Mouse (Mus musculus) gastrocnemius, postnatal 36 days (tissue): ENCODE data around the gene Fancg. TPM values are rescaled to one million over a fixed set of nuclear protein-coding genes. Genes with fewer than 3 reads are reported as not detected.

ENCODE experiments used
- DNase-seq, 2 experiments: peaks; one replicate each; pipeline ENCODE4 v3.0.0; 2022
- intact Hi-C: fragments of 180-260 bp; cut with DNase I; formaldehyde crosslinking; loops from one replicate; pipeline ENCODE4 v1.15.1; 2025
- long read RNA-seq, 2 experiments: library from polyadenylated mRNA; stranded (forward); transcript quantifications; one replicate each; pipeline ENCODE4 v2.0.0; 2021
- total RNA-seq, 2 experiments: library from RNA; stranded (reverse); gene quantifications; 2 replicates each; pipeline ENCODE4 v1.2.3; 2021

Fancg gene
- 1 to 10 TPM in 1 of 2 experiments, under 1 TPM in 1; 0.84 to 1.1 TPM for total RNA-seq
- long read RNA-seq, experiment 1, partial matches to known transcripts = 0 of 1 reads
- long read RNA-seq, experiment 1, other reads (novel, unspliced or antisense) = 0 of 1 reads
- long read RNA-seq, experiment 2 = 0 reads

GRCm38 (mm10) chr4:43010161-43011038 lies at the start of gene Fancg:
Gene Fancg (minus strand): TSS chr4:43010506.
- intact Hi-C loops = no loop called here
- DNase-seq = peak; percentile 72 to 80

GRCm38 (mm10) chr4:43059697-43060096 lies 49.4 kb upstream of the Fancg start:
- no peak for DNase-seq
- intact Hi-C loops = no loop called here

- intact Hi-C loops = no loop called here
- DNase-seq = peak; percentile 70 to 81
Measured at GRCm38 (mm10) chr4:43058753-43059654, 48.7 kb upstream of the Fancg start, which contains the start of gene Unc13b. Gene Unc13b (plus strand): TSS chr4:43058953.

GRCm38 (mm10) chr4:43058392-43058752 lies 48.1 kb upstream of the Fancg start:
- DNase-seq = no peak
- intact Hi-C loops = no loop called here

- intact Hi-C loops = no loop called here
- no peak for DNase-seq
Measured at GRCm38 (mm10) chr4:43057654-43058053, 47.3 kb upstream of the Fancg start.

GRCm38 (mm10) chr4:43052627-43053026 lies 42.3 kb upstream of the Fancg start:
- intact Hi-C loops = no loop called here
- DNase-seq = no peak

GRCm38 (mm10) chr4:43047231-43047630 lies 36.9 kb upstream of the Fancg start:
- peak in 1 of 2 experiments; percentile 66 for DNase-seq
- intact Hi-C loops = loop anchor here (2.0 to 5.0 kb wide), 2 partner anchors 68 to 375 kb away; no protein-coding TSS in a partner anchor

- intact Hi-C loops = loop anchor here (2.0 to 5.0 kb wide), 2 partner anchors 68 to 376 kb away; no protein-coding TSS in a partner anchor
- no peak for DNase-seq
Measured at GRCm38 (mm10) chr4:43046607-43047006, 36.3 kb upstream of the Fancg start.

- intact Hi-C loops = loop anchor here (2.0 to 5.0 kb wide), 2 partner anchors 69 to 377 kb away; no protein-coding TSS in a partner anchor
- DNase-seq = peak; percentile 99
Measured at GRCm38 (mm10) chr4:43045659-43046302, 35.5 kb upstream of the Fancg start, which contains the start of gene Fam214b. Gene Fam214b (minus strand): TSS chr4:43046220.

GRCm38 (mm10) chr4:43045285-43045658 lies 35.0 kb upstream of the Fancg start:
- no peak for DNase-seq
- intact Hi-C loops = loop anchor here (5.0 kb wide), 1 partner anchor 377 kb away; no protein-coding TSS in a partner anchor

GRCm38 (mm10) chr4:43044673-43045072 lies 34.4 kb upstream of the Fancg start:
- intact Hi-C loops = loop anchor here (5.0 kb wide), 1 partner anchor 378 kb away; no protein-coding TSS in a partner anchor
- no peak for DNase-seq

- intact Hi-C loops = no loop called here
- peak in 1 of 2 experiments; percentile 31 for DNase-seq
Measured at GRCm38 (mm10) chr4:43043644-43044357, 33.5 kb upstream of the Fancg start.

GRCm38 (mm10) chr4:43040881-43041547 lies 30.7 kb upstream of the Fancg start:
- intact Hi-C loops = no loop called here
- DNase-seq = no peak

- DNase-seq = peak; percentile 89 to 97
- intact Hi-C loops = no loop called here
Measured at GRCm38 (mm10) chr4:43040114-43040572, 29.8 kb upstream of the Fancg start.

- DNase-seq = no peak
- intact Hi-C loops = no loop called here
Measured at GRCm38 (mm10) chr4:43039609-43040008, 29.3 kb upstream of the Fancg start.

- peak in 1 of 2 experiments; percentile 34 for DNase-seq
- intact Hi-C loops = no loop called here
Measured at GRCm38 (mm10) chr4:43038567-43039495, 28.5 kb upstream of the Fancg start.

- intact Hi-C loops = no loop called here
- no peak for DNase-seq
Measured at GRCm38 (mm10) chr4:43037860-43038566, 27.7 kb upstream of the Fancg start.
